Mouse (Mus musculus) limb, embryonic 11.5 days (tissue): ENCODE results near the gene Gmeb1. TPM values are rescaled to one million over a fixed set of nuclear protein-coding genes. Genes with fewer than 3 reads are reported as not detected.

Experiments used
- ATAC-seq: fragments of 200-750 bp; cut with Nextera tagmentation; 2 replicates; pipeline ENCODE4 v1.8.0; 2017; ENCODE audit warnings: low read depth; ENCODE audit not compliant: insufficient number of reproducible peaks, low FRiP score, low TSS enrichment
- DNase-seq: peaks from one replicate; pipeline ENCODE4 v3.0.0-alpha.2; 2015; ENCODE audit warnings: low spot score
- H3K27ac ChIP-seq: fragments of 300-500 bp; sonication (generic); replicated peaks from 2 replicates; pipeline ENCODE4 v1.5.1; 2014; ENCODE audit warnings: low read depth, mild to moderate bottlenecking, low read length
- H3K27me3 ChIP-seq: fragments of 300-500 bp; sonication (generic); 2 replicates; pipeline ENCODE4 v1.6.1; 2014; ENCODE audit warnings: mild to moderate bottlenecking, low read length, mixed read lengths; ENCODE audit not compliant: control insufficient read depth, insufficient read depth
- H3K36me3 ChIP-seq: fragments of 300-500 bp; sonication (generic); 2 replicates; pipeline ENCODE4 v1.6.1; 2014; ENCODE audit warnings: mild to moderate bottlenecking, low read length, moderate library complexity, mixed read lengths; ENCODE audit not compliant: control insufficient read depth, insufficient read depth
- H3K4me1 ChIP-seq: fragments of 300-500 bp; sonication (generic); 2 replicates; pipeline ENCODE4 v1.6.1; 2014; ENCODE audit warnings: low read length, mixed read lengths; ENCODE audit not compliant: control insufficient read depth, insufficient read depth
- H3K4me2 ChIP-seq: fragments of 300-500 bp; sonication (generic); 2 replicates; pipeline ENCODE4 v1.6.1; 2014; ENCODE audit warnings: low read depth, mild to moderate bottlenecking, moderate library complexity; ENCODE audit not compliant: severe bottlenecking
- H3K4me3 ChIP-seq: fragments of 300-500 bp; sonication (generic); 2 replicates; pipeline ENCODE4 v1.5.1; 2014; ENCODE audit warnings: low read depth, low read length
- H3K9ac ChIP-seq: fragments of 300-500 bp; sonication (generic); 2 replicates; pipeline ENCODE4 v1.6.1; 2014; ENCODE audit warnings: mild to moderate bottlenecking, low read length
- H3K9me3 ChIP-seq: fragments of 300-500 bp; sonication (generic); 2 replicates; pipeline ENCODE4 v1.6.1; 2016; ENCODE audit warnings: low read length; ENCODE audit not compliant: control insufficient read depth
- WGBS: fragments of 180-500 bp; shearing (Covaris S2); extraction: QIAGEN DNeasy Blood & Tissue Kit; methylation state at CpG from one replicate; pipeline ENCODE4 v1.1.7; 2014; 5-methylcytosine and 5-hydroxymethylcytosine counted together
- polyA plus RNA-seq: library from polyadenylated mRNA; unstranded; fragments of >200 nt; fragmentation: Nextera tagmentation; extraction: Ambion mirVana; gene quantifications from 2 replicates; pipeline ENCODE4 v1.2.1, GENCODE M21; 2014

Gmeb1 gene
- polyA plus RNA-seq, 1 experiment from 2014 or later: 43.9 TPM

DNA sequence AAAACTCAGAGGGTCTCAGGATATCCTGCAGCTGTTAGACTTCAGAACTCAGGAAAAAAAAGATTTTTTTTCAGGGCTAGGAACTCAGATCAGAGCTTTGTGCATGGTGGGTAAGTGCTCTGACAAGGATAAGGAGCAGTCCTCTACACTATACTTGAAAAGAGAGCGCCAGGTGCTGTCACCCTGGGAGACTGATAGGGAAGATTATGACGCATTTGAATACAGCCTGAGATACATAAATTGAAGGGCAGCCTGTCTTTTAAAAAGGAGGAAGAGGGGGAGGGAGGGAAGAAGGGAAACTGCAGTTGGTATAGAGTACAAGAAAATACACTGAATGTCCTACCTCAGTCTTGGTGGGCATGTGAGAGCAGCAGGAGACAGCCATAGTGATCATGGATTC, 7.8 kb downstream of the Gmeb1 start:
- no peak overlapping the region for H3K4me3 ChIP-seq
- DNase-seq (no peak), ATAC-seq (no peak)
- no peaks in the 10 kb centered on the region for H3K9me3 ChIP-seq
- H3K27me3 ChIP-seq: no peaks in the 10 kb centered on the region
- H3K27ac ChIP-seq: no peak overlapping the region
- 91% methylated on average over 2 of the region's 2 CpGs for whole genome bisulfite sequencing
- H3K4me2 ChIP-seq: no peak overlapping the region
- no peaks in the 10 kb centered on the region for H3K4me1 ChIP-seq
- no peak overlapping the region for H3K9ac ChIP-seq
- H3K36me3 ChIP-seq: peaks cover 13% of the 10 kb centered on the region

DNA sequence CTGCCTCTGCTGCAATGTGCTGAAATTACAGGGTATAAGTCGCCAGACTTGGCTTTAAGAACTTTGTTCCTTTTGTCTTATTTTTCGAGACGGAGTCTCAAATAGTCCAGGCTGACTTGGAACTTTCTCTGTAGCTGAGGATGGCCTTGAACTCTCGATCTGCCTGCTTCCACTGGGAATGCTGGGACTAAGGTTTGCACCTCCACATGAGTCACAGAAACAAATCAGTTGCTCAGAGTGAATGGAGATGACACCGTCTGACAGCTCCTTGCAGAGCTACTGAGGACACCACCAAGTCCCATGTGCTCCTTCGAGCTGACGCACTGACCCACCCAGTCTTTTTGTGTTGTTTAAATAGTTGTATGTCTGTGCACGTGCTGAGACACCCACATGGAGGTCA, 8.3 kb downstream of the Gmeb1 start:
- H3K4me2 ChIP-seq: no peak overlapping the region
- H3K36me3 ChIP-seq: peaks cover 14% of the 10 kb centered on the region
- DNase-seq (no peak), ATAC-seq (no peak)
- no peak overlapping the region for H3K9ac ChIP-seq
- H3K9me3 ChIP-seq: no peaks in the 10 kb centered on the region
- WGBS: 92% methylated on average over 8 of the region's 8 CpGs
- H3K27me3 ChIP-seq: no peaks in the 10 kb centered on the region
- H3K4me3 ChIP-seq: no peak overlapping the region
- no peak overlapping the region for H3K27ac ChIP-seq
- no peaks in the 10 kb centered on the region for H3K4me1 ChIP-seq

DNA sequence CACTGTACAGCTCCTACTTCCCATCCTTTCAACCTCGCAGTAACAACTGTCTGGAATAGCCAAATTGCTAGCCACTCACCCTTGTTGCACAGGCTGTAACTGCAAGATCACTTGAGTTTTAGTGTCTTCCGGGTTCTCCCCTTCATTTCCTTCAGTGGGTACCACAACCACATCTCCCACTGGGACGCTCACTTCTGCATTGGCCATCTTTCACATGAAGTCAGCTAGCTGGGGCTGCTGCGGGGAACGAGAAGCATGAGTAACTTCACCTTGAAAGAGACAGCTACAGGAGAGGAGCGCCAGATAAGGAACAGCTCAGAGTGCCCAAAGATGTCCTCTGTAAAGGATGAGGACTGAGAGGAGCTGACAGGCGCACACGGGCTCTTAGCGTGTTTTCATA, 9.8 kb downstream of the Gmeb1 start:
- no peak overlapping the region for H3K9ac ChIP-seq
- DNase-seq: no peak
- no peaks in the 10 kb centered on the region for H3K27me3 ChIP-seq
- no peak for ATAC-seq
- H3K9me3 ChIP-seq: no peaks in the 10 kb centered on the region
- 92% methylated on average over 9 of the region's 9 CpGs for WGBS
- no peaks in the 10 kb centered on the region for H3K4me1 ChIP-seq
- no peak overlapping the region for H3K4me3 ChIP-seq
- H3K27ac ChIP-seq: no peak overlapping the region
- H3K4me2 ChIP-seq: no peak overlapping the region
- peaks cover 14% of the 10 kb centered on the region; the same call in 1 of the 2 replicates for H3K36me3 ChIP-seq

DNA sequence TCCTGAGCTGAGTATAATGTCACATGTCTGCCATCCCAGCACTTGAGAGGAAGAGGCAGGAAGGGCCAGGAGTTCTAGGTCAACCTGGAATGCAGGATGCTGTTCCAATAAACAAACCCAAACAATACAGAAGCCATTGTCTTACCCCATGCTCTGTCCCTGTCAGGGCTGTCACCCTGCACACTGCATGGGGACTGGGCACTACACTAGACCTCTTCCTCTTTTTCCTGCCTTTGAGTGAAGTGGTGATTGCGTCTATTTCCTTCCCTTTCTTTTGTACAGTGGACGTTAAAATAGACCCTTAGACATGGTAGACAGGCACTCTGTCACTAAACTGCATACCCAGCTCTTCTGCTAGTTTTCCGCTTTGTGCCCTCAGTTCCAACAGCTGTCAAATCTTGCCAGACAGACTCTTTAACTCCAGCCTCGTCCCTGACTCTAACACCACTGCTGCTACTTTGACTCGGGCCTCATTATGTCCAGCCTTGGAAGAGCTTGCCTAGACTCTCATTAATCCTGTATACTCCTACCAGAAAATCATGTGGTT, 13.9 kb downstream of the Gmeb1 start:
- Histone ChIP-seq H3K27ac (no peak overlapping the region), H3K9me3 (no peaks in the 10 kb centered on the region), H3K36me3 (peaks cover 17% of the 10 kb centered on the region; the same call in 1 of the 2 replicates), H3K9ac (no peak overlapping the region), H3K27me3 (no peaks in the 10 kb centered on the region), H3K4me3 (no peak overlapping the region), H3K4me2 (no peak overlapping the region), H3K4me1 (no peaks in the 10 kb centered on the region)
- WGBS: 89% methylated on average over 5 of the region's 5 CpGs
- DNase-seq (no peak), ATAC-seq (no peak)

DNA sequence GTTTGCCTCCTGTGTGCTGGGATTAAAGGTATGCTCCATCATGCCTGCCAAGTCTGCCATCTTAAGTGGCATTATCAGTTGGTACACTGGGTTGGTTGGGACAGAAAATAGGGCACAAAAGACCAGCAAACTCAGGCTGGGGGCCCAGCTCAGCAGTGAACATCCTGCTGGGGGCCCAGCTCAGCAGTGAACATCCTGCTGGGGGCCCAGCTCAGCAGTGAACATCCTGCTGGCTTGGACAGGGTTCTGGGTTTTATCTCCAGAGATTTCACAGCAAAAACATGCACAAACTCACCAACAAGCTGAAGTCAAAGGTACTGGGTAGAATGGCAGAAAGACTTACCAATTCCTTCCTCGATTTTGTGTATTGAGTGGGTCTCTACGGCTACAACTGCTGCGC, 15.8 kb downstream of the Gmeb1 start:
- Histone ChIP-seq H3K27me3 (no peaks in the 10 kb centered on the region), H3K4me2 (no peak overlapping the region), H3K4me1 (no peaks in the 10 kb centered on the region), H3K36me3 (peaks cover 14% of the 10 kb centered on the region; the same call in 1 of the 2 replicates), H3K9me3 (no peaks in the 10 kb centered on the region), H3K4me3 (no peak overlapping the region), H3K9ac (no peak overlapping the region), H3K27ac (no peak overlapping the region)
- ATAC-seq (no peak), DNase-seq (no peak)
- WGBS: 95% methylated on average over 3 of the region's 3 CpGs

DNA sequence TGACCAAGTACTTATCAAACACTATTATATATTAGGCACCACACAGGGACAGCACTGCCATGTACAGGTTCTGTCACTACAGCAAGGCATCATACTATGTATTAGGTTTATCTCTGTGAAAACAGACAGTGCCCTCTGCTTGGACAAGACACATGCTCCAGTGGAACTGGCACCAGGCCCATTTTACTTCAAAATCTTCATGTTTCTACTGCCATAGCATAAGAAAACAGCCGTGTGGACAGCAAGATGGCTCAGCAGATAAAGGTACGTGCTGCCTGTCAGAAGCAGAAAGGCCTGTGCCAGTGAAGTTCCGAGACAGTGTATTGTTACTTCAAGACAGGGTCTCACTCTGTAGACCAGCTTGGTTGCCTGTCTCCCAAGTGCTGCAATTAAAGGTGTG, 20.2 kb downstream of the Gmeb1 start:
- 94% methylated on average over 3 of the region's 3 CpGs for WGBS

DNA sequence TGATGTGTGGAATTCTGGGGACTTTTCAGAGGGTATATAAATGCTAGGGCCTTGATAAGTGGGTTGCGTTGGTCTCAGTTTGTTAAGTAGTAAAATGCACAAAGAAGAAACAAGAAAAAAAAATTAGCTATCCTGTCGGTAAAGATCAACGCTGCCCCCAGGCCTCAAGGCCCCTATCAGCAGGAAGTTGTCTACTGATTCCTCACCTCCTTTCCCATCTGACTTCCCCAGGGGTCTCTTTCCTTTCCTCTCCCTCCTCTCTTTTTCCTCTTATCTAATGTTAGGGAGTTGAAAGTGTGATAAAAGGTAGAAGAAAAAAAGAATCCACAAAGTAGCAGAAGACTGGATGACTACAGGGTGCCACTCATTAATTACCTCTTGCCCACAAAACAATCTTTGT, 21.0 kb downstream of the Gmeb1 start:
- no peak overlapping the region for H3K4me3 ChIP-seq
- 95% methylated on average over 3 of the region's 3 CpGs for WGBS
- H3K36me3 ChIP-seq: peaks cover 25% of the 10 kb centered on the region; the same call in 1 of the 2 replicates
- H3K4me1 ChIP-seq: no peaks in the 10 kb centered on the region
- no peak overlapping the region for H3K4me2 ChIP-seq
- DNase-seq (no peak), ATAC-seq (no peak)
- H3K27me3 ChIP-seq: no peaks in the 10 kb centered on the region
- no peaks in the 10 kb centered on the region for H3K9me3 ChIP-seq
- no peak overlapping the region for H3K9ac ChIP-seq
- H3K27ac ChIP-seq: no peak overlapping the region

More for the DNA sequence above, 20.2 kb downstream of the Gmeb1 start:
- H3K36me3 ChIP-seq: peaks cover 20% of the 10 kb centered on the region; the same call in 1 of the 2 replicates
- H3K27me3 ChIP-seq: no peaks in the 10 kb centered on the region
- no peak overlapping the region for H3K27ac ChIP-seq
- H3K9ac ChIP-seq: no peak overlapping the region
- no peaks in the 10 kb centered on the region for H3K4me1 ChIP-seq
- H3K4me2 ChIP-seq: no peak overlapping the region
- no peak overlapping the region for H3K4me3 ChIP-seq
- DNase-seq (no peak), ATAC-seq (no peak)
- no peaks in the 10 kb centered on the region for H3K9me3 ChIP-seq

DNA sequence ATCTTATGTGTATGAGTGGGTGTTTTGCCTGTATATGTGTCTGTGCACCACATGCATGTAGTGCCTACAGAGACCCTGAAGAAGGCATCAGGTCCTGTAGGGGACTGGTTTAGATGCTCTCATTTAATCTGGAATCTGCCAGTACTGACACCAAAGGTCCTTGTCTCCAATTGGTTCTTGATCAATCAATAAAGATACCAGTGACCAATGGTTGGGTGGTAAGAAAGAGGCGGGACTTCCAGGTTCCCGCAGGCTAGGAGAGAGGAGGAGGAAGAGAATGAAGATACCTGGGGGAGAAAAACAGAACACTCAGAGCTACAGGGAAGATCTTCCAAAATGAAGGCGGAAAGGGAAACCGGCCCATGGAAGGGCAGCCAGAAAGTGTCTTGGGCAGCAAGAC, 23.0 kb downstream of the Gmeb1 start:
- Histone ChIP-seq H3K4me3 (no peak overlapping the region), H3K27me3 (no peaks in the 10 kb centered on the region), H3K9me3 (no peaks in the 10 kb centered on the region), H3K36me3 (peaks cover 30% of the 10 kb centered on the region; the same call in 1 of the 2 replicates), H3K4me1 (no peaks in the 10 kb centered on the region), H3K27ac (no peak overlapping the region), H3K4me2 (no peak overlapping the region), H3K9ac (no peak overlapping the region)
- 90% methylated on average over 4 of the region's 4 CpGs for WGBS
- ATAC-seq (no peak), DNase-seq (no peak)

DNA sequence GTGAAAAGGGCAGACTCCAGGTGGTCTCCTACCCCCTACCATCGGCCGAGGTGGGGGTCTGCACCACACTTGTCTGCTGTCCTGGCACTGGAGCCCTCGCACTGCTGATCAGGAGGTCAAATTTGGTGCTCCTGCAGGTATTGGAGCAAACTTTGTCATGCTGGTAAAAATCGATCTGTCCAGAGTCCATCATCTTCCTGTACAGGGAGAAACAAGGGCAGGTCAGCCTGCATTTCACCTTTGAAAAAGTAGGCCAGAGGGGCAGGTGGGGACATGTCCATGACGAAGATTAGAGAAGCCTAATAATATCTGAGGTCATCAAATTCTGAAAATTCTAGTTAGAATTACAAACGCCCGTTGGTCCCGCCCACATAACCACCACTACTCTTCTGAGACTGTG, 26.7 kb downstream of the Gmeb1 start:
- no peaks in the 10 kb centered on the region for H3K27me3 ChIP-seq
- ATAC-seq: no peak

More for the DNA sequence above, 26.7 kb downstream of the Gmeb1 start:
- WGBS: 90% methylated on average over 8 of the region's 8 CpGs
- no peaks in the 10 kb centered on the region for H3K9me3 ChIP-seq
- no peaks in the 10 kb centered on the region for H3K4me1 ChIP-seq
- no peak overlapping the region for H3K9ac ChIP-seq
- DNase-seq: no peak
- H3K4me2 ChIP-seq: no peak overlapping the region
- H3K27ac ChIP-seq: no peak overlapping the region
- H3K36me3 ChIP-seq: peaks cover 30% of the 10 kb centered on the region
- H3K4me3 ChIP-seq: no peak overlapping the region
